Mouse (Mus musculus): ENCODE measurements at regions not wholly inside any gene's neighbourhood (a gene's known extent, or its start where the extent isn't known, plus 50 kb on each side); places are given as distances from the start of the nearest gene placed in this dataset.

GRCm38 (mm10) chr19:60684417-60684816 is 71.4 kb upstream of the Nanos1 start:
- in situ Hi-C loops (cut with MboI, MseI) = no loop called here

GRCm38 (mm10) chr19:60682283-60682682 is 73.5 kb upstream of the Nanos1 start:
- in situ Hi-C loops (cut with MboI, MseI) = no loop called here

- in situ Hi-C loops (cut with MboI, MseI) = no loop called here
Measured at GRCm38 (mm10) chr19:60681481-60681880, 74.3 kb upstream of the Nanos1 start.

GRCm38 (mm10) chr19:60678236-60678635 is 77.6 kb upstream of the Nanos1 start:
- in situ Hi-C loops (cut with MboI, MseI) = loop anchor here in 1 of 2 experiments (5.0 kb wide), 1 partner anchor 56 kb away; no protein-coding TSS in a partner anchor

- in situ Hi-C loops (cut with MboI, MseI) = loop anchor here in 1 of 2 experiments (5.0 kb wide), 1 partner anchor 53 kb away; no protein-coding TSS in a partner anchor
Measured at GRCm38 (mm10) chr19:60674953-60675472, 80.8 kb upstream of the Nanos1 start.

- in situ Hi-C loops (cut with MboI, MseI) = no loop called here
Measured at GRCm38 (mm10) chr19:60670781-60671180, 85.0 kb upstream of the Nanos1 start.

- in situ Hi-C loops (cut with MboI, MseI) = no loop called here
Measured at GRCm38 (mm10) chr19:60665842-60666241, 85.0 kb upstream of the Cacul1 start.

GRCm38 (mm10) chr19:60651102-60651695 is 70.4 kb upstream of the Cacul1 start:
- in situ Hi-C loops (cut with MboI, MseI) = no loop called here

GRCm38 (mm10) chr19:60640065-60640464 is 59.2 kb upstream of the Cacul1 start:
- in situ Hi-C loops (cut with MboI, MseI) = no loop called here

All from T-helper 17 cell (primary cell).